Mouse (Mus musculus) small intestine, adult 2 months (tissue): Measurements from ENCODE around the gene Robo4. TPM values are rescaled to one million over a fixed set of nuclear protein-coding genes. Genes with fewer than 3 reads are reported as not detected.
A peak's percentile ranks its signal among the peaks of the same experiment; 100 is the strongest.

ENCODE experiments used
- H3K27ac ChIP-seq: fragments of 200-500 bp; 2 replicates; pipeline ENCODE4 v1.5.1; 2012; ENCODE audit warnings: low read depth, low read length, control low read depth, inconsistent platforms; ENCODE audit not compliant: insufficient read depth
- H3K27me3 ChIP-seq: fragments of 200-500 bp; 2 replicates; pipeline ENCODE4 v1.6.1; 2012; ENCODE audit warnings: mild to moderate bottlenecking, moderate library complexity, low read length, inconsistent platforms; ENCODE audit not compliant: control insufficient read depth, insufficient read depth
- H3K36me3 ChIP-seq: fragments of 200-500 bp; 2 replicates; pipeline ENCODE4 v1.6.1; 2012; ENCODE audit warnings: mild to moderate bottlenecking, low read length, control low read depth, inconsistent platforms; ENCODE audit not compliant: control insufficient read depth, insufficient read depth
- H3K4me1 ChIP-seq: fragments of 200-500 bp; 2 replicates; pipeline ENCODE4 v1.6.1; 2012; ENCODE audit warnings: low read length, inconsistent platforms, mixed read lengths; ENCODE audit not compliant: control insufficient read depth, insufficient read depth, insufficient read length
- H3K4me3 ChIP-seq: fragments of 200-500 bp; 2 replicates; pipeline ENCODE4 v1.5.1; 2012; ENCODE audit warnings: low read depth, mild to moderate bottlenecking, control low read depth, inconsistent platforms, low read length, moderate library complexity
- CTCF ChIP-seq: fragments of 200-500 bp; IDR thresholded peaks from 2 replicates; pipeline ENCODE4 v1.5.1; 2012; ENCODE audit warnings: low read depth, mild to moderate bottlenecking, control low read depth, inconsistent platforms, low read length, moderate library complexity, mixed read lengths; ENCODE audit not compliant: insufficient replicate concordance, insufficient read length; ENCODE audit errors: extremely low read depth
- POLR2A ChIP-seq: fragments of 200-500 bp; IDR thresholded peaks from 2 replicates; pipeline ENCODE4 v1.6.1; 2012; ENCODE audit warnings: low read depth, mild to moderate bottlenecking, control low read depth, inconsistent platforms, low read length, moderate library complexity
- WGBS: fragments of 180-500 bp; shearing (Covaris S2); methylation state at CpG from one replicate; pipeline ENCODE4 v1.1.7; 2018; 5-methylcytosine and 5-hydroxymethylcytosine counted together
- polyA plus RNA-seq: library from polyadenylated mRNA; depleted of rRNA; stranded (reverse); fragments of >200 nt; gene quantifications from 2 replicates; pipeline ENCODE4 v1.2.3, GENCODE M21; 2012

Robo4 gene
- polyA plus RNA-seq, 1 experiment = 12.0 TPM

GRCm38 (mm10) chr9:37454991-37455390, 53.3 kb downstream of the Robo4 start:
- Histone ChIP-seq H3K4me3 (no peak overlapping the region), H3K4me1 (no peaks in the 10 kb centered on the region), H3K27me3 (peaks cover 51% of the 10 kb centered on the region), H3K27ac (no peak overlapping the region), H3K36me3 (no peaks in the 10 kb centered on the region)
- TF ChIP-seq CTCF = no peak
- TF ChIP-seq POLR2A = no peak
- 31% methylated on average over 3 of the region's 3 CpGs for WGBS

GRCm38 (mm10) chr9:37455868-37456267, 54.2 kb downstream of the Robo4 start:
- Histone ChIP-seq H3K4me1 (peaks cover 7% of the 10 kb centered on the region), H3K4me3 (no peak overlapping the region), H3K27ac (no peak overlapping the region), H3K27me3 (peaks cover 60% of the 10 kb centered on the region), H3K36me3 (no peaks in the 10 kb centered on the region)
- TF ChIP-seq CTCF (no peak), POLR2A (no peak)
- WGBS = 4% methylated on average over 8 of the region's 8 CpGs

GRCm38 (mm10) chr9:37456481-37456910, 54.8 kb downstream of the Robo4 start:
- under 1% methylated on average over 20 of the region's 20 CpGs for WGBS
- Histone ChIP-seq H3K27me3 (peaks cover 64% of the 10 kb centered on the region), H3K4me1 (peaks cover 7% of the 10 kb centered on the region), H3K4me3 (no peak overlapping the region), H3K27ac (no peak overlapping the region), H3K36me3 (no peaks in the 10 kb centered on the region)
- no peak for TF ChIP-seq POLR2A
- no peak for TF ChIP-seq CTCF

GRCm38 (mm10) chr9:37457151-37457550, 55.5 kb downstream of the Robo4 start:
- Histone ChIP-seq H3K4me1 (peaks cover 7% of the 10 kb centered on the region), H3K27me3 (peaks cover 70% of the 10 kb centered on the region)
- 89% methylated on average over 1 of the region's 1 CpGs for WGBS

GRCm38 (mm10) chr9:37459665-37460042, 58.0 kb downstream of the Robo4 start:
- no peaks in the 10 kb centered on the region for H3K36me3 ChIP-seq
- H3K27ac ChIP-seq = no peak overlapping the region
- peaks cover 64% of the 10 kb centered on the region for H3K27me3 ChIP-seq
- H3K4me3 ChIP-seq = no peak overlapping the region
- TF ChIP-seq POLR2A (no peak), CTCF (no peak)
- H3K4me1 ChIP-seq = peaks cover 7% of the 10 kb centered on the region
- 6% methylated on average over 9 of the region's 9 CpGs for WGBS

More at GRCm38 (mm10) chr9:37457151-37457550, 55.5 kb downstream of the Robo4 start:
- no peak overlapping the region for H3K27ac ChIP-seq
- H3K4me3 ChIP-seq = no peak overlapping the region
- H3K36me3 ChIP-seq = no peaks in the 10 kb centered on the region
- no peak for TF ChIP-seq POLR2A
- no peak for TF ChIP-seq CTCF

- peak overlapping the region; percentile 39 for H3K4me3 ChIP-seq
- no peak overlapping the region for H3K27ac ChIP-seq
- 2% methylated on average over 81 of the region's 81 CpGs for WGBS
- peaks cover 60% of the 10 kb centered on the region for H3K27me3 ChIP-seq
- TF ChIP-seq POLR2A (no peak), CTCF (no peak)
- peaks cover 7% of the 10 kb centered on the region for H3K4me1 ChIP-seq
- H3K36me3 ChIP-seq = no peaks in the 10 kb centered on the region
These were observed 58.6 kb downstream of the Robo4 start for GRCm38 (mm10) chr9:37460043-37460960.

- Histone ChIP-seq H3K4me1 (peaks cover 7% of the 10 kb centered on the region), H3K27ac (no peak overlapping the region), H3K4me3 (no peak overlapping the region), H3K27me3 (peaks cover 53% of the 10 kb centered on the region), H3K36me3 (no peaks in the 10 kb centered on the region)
- TF ChIP-seq CTCF = no peak
- TF ChIP-seq POLR2A = no peak
- 19% methylated on average over 5 of the region's 5 CpGs for WGBS
These were observed 59.3 kb downstream of the Robo4 start for GRCm38 (mm10) chr9:37460961-37461340.
